Mouse (Mus musculus) lung, postnatal 14 days (tissue): Measurements from ENCODE around the gene Atp1a2.

Source experiments
- DNase-seq: peaks from one replicate; pipeline ENCODE4 v3.0.0; 2021

Gene Atp1a2

GRCm38 (mm10) chr1:172323801-172324359, 26.0 kb upstream of the Atp1a2 start:
- DNase-seq = no peak

DNA sequence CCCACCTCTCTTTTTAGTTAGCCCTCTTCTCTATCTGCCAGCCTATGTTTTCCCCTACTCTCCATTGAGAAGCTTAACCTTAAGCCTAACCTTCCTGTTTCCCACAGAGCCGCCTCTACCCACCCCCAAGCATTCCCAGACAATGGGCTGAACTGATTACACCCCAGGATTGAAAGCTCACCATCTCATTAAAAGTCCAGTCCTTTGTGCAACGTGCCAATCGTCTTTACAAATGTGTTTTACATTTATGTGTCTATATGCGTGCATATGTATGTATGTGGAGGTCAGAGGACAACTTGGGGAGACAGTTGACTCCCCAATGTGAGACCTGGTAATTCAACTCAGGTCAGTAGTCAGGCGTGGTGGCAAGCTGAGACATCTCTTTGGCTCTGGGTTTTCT, 25.4 kb upstream of the Atp1a2 start:
- DNase-seq = no peak

- no peak for DNase-seq
Measured at GRCm38 (mm10) chr1:172322725-172323124, 24.9 kb upstream of the Atp1a2 start.

GRCm38 (mm10) chr1:172319921-172320411, 22.1 kb upstream of the Atp1a2 start:
- no peak for DNase-seq

GRCm38 (mm10) chr1:172319346-172319745, 21.5 kb upstream of the Atp1a2 start:
- DNase-seq = no peak

- DNase-seq = no peak
Measured at GRCm38 (mm10) chr1:172318424-172319035, 20.7 kb upstream of the Atp1a2 start.

DNA sequence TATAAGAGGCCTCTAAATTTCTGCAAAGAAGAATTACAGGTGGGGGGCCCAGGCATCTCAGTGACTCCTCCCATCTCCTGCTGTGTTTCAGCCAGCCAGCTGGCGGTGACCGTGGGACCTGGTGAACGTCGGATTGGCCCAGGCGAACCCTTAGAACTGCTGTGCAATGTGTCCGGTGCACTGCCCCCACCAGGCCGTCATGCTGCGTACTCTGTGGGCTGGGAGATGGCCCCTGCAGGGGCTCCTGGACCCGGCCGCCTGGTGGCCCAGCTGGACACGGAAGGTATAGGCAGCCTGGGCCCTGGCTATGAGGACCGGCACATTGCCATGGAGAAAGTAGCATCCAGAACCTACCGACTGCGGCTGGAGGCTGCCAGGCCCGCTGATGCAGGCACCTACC, 20.1 kb upstream of the Atp1a2 start:
- DNase-seq = no peak

GRCm38 (mm10) chr1:172317431-172317830, 19.6 kb upstream of the Atp1a2 start:
- no peak for DNase-seq

DNA sequence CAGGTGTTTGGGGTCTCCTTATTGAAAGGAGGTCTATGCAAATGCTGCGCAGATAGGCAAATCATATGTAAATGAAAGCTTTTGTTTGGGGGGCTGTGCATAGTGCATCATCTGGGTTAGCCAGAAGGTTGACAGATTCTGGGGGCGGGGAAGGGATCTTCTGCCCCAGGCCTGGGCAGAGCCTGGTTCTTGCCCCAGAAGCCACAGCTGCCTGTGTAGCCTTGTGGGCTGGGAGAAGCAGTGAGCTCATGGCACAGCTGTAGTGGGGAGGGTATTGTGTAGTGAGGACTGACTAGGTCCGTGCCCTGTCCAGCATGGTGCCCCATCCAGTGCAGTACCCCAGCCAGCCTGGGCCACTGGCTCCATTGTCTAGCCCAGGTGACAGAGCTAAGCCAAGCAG, 17.0 kb upstream of the Atp1a2 start:
- no peak for DNase-seq

- DNase-seq = no peak
Measured at GRCm38 (mm10) chr1:172313613-172314411, 15.9 kb upstream of the Atp1a2 start.

- DNase-seq = no peak
Measured at GRCm38 (mm10) chr1:172312768-172313561, 15.1 kb upstream of the Atp1a2 start.

GRCm38 (mm10) chr1:172311921-172312767, 14.3 kb upstream of the Atp1a2 start:
- DNase-seq = peak; percentile 91

GRCm38 (mm10) chr1:172311248-172311906, 13.5 kb upstream of the Atp1a2 start:
- DNase-seq = peak; percentile 73

GRCm38 (mm10) chr1:172309699-172310398, 12.0 kb upstream of the Atp1a2 start:
- DNase-seq = peak; percentile 95

GRCm38 (mm10) chr1:172308409-172308808, 10.5 kb upstream of the Atp1a2 start:
- no peak for DNase-seq

GRCm38 (mm10) chr1:172307936-172308335, 10.1 kb upstream of the Atp1a2 start:
- DNase-seq = no peak

DNA sequence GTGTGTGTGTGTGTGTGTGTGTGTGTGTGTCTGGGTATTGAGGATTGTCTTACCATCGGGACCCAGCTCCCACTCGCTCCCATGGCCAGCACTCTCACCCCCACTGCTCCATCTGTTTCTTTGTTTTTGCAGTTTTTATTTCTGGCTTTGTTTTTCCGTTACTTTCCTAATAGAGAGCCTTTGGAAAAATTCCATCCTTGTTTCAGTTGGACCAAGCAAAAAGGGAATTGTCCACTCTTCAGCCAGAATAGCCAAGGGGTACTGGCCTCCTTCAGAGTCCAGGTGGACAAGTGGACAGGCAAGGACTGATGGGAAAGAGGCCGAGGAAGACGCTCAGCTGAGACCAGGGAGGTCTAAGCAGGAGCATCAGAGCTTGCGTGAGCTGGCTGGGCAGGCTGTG, 9.0 kb upstream of the Atp1a2 start:
- DNase-seq = no peak

DNA sequence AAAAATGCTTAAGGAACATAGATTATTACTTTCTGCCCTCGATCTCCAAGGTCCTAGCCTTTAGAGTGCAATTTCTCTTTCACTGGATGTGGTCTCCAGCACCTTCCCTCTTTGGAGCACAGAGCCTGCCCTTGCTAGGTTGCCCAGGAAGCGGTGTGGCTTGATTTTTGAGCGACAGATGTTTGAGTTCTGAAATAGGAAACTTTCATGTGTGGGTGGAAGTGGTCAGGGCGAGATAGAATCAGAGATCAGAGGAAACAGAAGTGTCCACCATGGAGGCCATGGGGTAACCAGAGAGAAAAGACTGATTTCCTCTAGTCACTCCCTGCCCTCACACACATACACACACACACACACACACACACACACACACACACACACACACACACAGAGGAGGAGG, 8.3 kb upstream of the Atp1a2 start:
- no peak for DNase-seq

- no peak for DNase-seq
Measured at GRCm38 (mm10) chr1:172305635-172306034, 7.8 kb upstream of the Atp1a2 start.

DNA sequence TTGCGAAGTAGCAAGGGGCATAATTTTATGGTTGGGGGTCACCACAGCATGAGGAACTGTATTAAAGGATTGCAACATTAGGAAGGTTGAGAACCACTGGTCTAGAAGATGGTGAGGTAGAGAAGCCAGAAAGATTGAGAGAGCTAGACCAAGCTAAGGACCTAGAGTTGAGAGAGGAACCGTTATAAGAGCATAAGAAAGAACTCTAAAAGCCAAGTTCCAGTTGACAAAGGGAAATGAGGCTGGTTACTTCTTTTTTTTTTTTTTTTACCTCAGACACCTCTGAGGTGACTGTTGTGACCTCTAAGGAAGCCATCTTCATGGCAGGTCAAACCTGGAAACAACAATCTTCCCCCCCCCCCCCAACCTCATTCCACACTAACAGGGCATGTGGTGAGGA, 7.3 kb upstream of the Atp1a2 start:
- DNase-seq = no peak

DNA sequence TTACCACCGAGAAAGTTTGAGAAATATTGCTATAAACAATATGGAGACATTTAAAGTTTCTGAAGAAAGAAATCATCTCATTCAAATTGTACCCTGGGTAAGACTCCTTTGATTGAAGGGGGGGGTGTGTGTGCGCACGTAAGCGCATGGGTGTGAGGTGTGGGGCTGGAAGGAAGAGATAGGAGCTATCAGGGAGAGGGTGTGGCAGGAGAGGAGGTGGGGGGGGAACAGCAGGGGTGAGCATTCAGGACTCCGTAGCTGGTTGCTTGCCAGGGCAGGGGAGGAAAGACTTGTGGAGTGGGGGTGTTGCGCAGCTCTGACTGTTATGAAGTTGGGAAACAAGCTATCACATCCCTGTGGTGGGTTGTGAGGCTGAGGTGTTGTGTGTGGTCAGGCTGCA, 6.6 kb upstream of the Atp1a2 start:
- DNase-seq = no peak
